Mouse (Mus musculus) heart, embryonic 14.5 days (tissue): ENCODE measurements around the gene Epb41l1. TPM values are rescaled to one million over a fixed set of nuclear protein-coding genes. Genes with fewer than 3 reads are reported as not detected.

Experiments used
- ATAC-seq: fragments of 200-750 bp; cut with Nextera tagmentation; 2 replicates; pipeline ENCODE4 v1.8.0; 2017; ENCODE audit warnings: low read depth, moderate TSS enrichment; ENCODE audit not compliant: insufficient number of reproducible peaks, insufficient read depth, low FRiP score
- H3K27ac ChIP-seq, 2 experiments: fragments of 200-500 bp in 1 of 2; fragments of 300-500 bp in 1 of 2; sonication (generic) in 1 of 2; replicated peaks in 1 of 2; 2 replicates each; pipeline ENCODE4 v1.5.1; 2012 to 2014; ENCODE audit warnings: low read depth in 2 of 2, low read length in 2 of 2, control low read depth in 1 of 2, mild to moderate bottlenecking in 1 of 2, mixed read lengths in 1 of 2; ENCODE audit not compliant: control insufficient read depth in 1 of 2, insufficient read depth in 1 of 2
- H3K27me3 ChIP-seq: fragments of 300-500 bp; sonication (generic); 2 replicates; pipeline ENCODE4 v1.6.1; 2014; ENCODE audit warnings: mild to moderate bottlenecking, low read length, control low read depth; ENCODE audit not compliant: control insufficient read depth, insufficient read depth
- H3K36me3 ChIP-seq: fragments of 300-500 bp; sonication (generic); 2 replicates; pipeline ENCODE4 v1.6.1; 2014; ENCODE audit warnings: mild to moderate bottlenecking, control low read depth, low read length, mixed read lengths; ENCODE audit not compliant: control insufficient read depth, insufficient read depth
- H3K4me1 ChIP-seq, 2 experiments: fragments of 200-500 bp in 1 of 2; fragments of 300-500 bp in 1 of 2; sonication (generic) in 1 of 2; 2 replicates each; pipeline ENCODE4 v1.6.1; 2012 to 2014; ENCODE audit warnings: low read length in 2 of 2, control low read depth in 1 of 2, mixed read lengths in 1 of 2; ENCODE audit not compliant: control insufficient read depth in 2 of 2, insufficient read depth in 2 of 2
- H3K4me2 ChIP-seq: fragments of 300-500 bp; sonication (generic); 2 replicates; pipeline ENCODE4 v1.6.1; 2014; ENCODE audit warnings: mild to moderate bottlenecking, low read length
- H3K4me3 ChIP-seq, 2 experiments: fragments of 200-500 bp in 1 of 2; fragments of 300-500 bp in 1 of 2; sonication (generic) in 1 of 2; 2 replicates each; pipeline ENCODE4 v1.5.1; 2012 to 2014; ENCODE audit warnings: low read length in 2 of 2, mild to moderate bottlenecking in 2 of 2, control low read depth in 1 of 2, low read depth in 1 of 2, moderate library complexity in 1 of 2; ENCODE audit not compliant: control insufficient read depth in 1 of 2, insufficient read depth in 1 of 2
- H3K9ac ChIP-seq: fragments of 300-500 bp; sonication (generic); 2 replicates; pipeline ENCODE4 v1.6.1; 2014; ENCODE audit warnings: mild to moderate bottlenecking, low read length
- H3K9me3 ChIP-seq: fragments of 300-500 bp; sonication (generic); 2 replicates; pipeline ENCODE4 v1.6.1; 2016; ENCODE audit warnings: low read length, control low read depth; ENCODE audit not compliant: control insufficient read depth
- WGBS: fragments of 180-500 bp; shearing (Covaris S2); extraction: QIAGEN DNeasy Blood & Tissue Kit; methylation state at CpG from one replicate; pipeline ENCODE4 v1.1.7; 2014; 5-methylcytosine and 5-hydroxymethylcytosine counted together
- polyA plus RNA-seq: library from polyadenylated mRNA; unstranded; fragments of >200 nt; fragmentation: Nextera tagmentation; extraction: Ambion mirVana; gene quantifications from 2 replicates; pipeline ENCODE4 v1.2.1, GENCODE M21; 2014

Epb41l1 gene
- polyA plus RNA-seq, 1 experiment from 2014 or later = 1.6 TPM

- Histone ChIP-seq H3K27me3 (peaks cover 12% of the 10 kb centered on the region), H3K4me3 (no peak overlapping the region), H3K9ac (no peak overlapping the region), H3K9me3 (no peaks in the 10 kb centered on the region), H3K4me1 (no peaks in the 10 kb centered on the region), H3K27ac (no peak overlapping the region), H3K36me3 (no peaks in the 10 kb centered on the region), H3K4me2 (no peak overlapping the region)
- WGBS = 68% methylated on average over 2 of the region's 2 CpGs
- ATAC-seq = no peak
Measured at GRCm38 (mm10) chr2:156414996-156415395, 5.7 kb upstream of the Epb41l1 start.

GRCm38 (mm10) chr2:156415674-156416073 lies 5.0 kb upstream of the Epb41l1 start:
- no peak overlapping the region for H3K9ac ChIP-seq
- H3K9me3 ChIP-seq = no peaks in the 10 kb centered on the region
- peaks cover 0 to 4% of the 10 kb centered on the region in 2 experiments; a peak in 1 of 4 replicates for H3K4me1 ChIP-seq
- peaks cover 14% of the 10 kb centered on the region for H3K27me3 ChIP-seq
- H3K4me2 ChIP-seq = no peak overlapping the region
- no peak for ATAC-seq
- no peak overlapping the region for H3K27ac ChIP-seq
- no peak overlapping the region for H3K4me3 ChIP-seq
- H3K36me3 ChIP-seq = no peaks in the 10 kb centered on the region
- WGBS = 68% methylated on average over 5 of the region's 5 CpGs

GRCm38 (mm10) chr2:156417194-156417593 lies 3.5 kb upstream of the Epb41l1 start:
- no peak overlapping the region for H3K27ac ChIP-seq
- H3K27me3 ChIP-seq = peaks cover 21% of the 10 kb centered on the region
- WGBS = 60% methylated on average over 1 of the region's 1 CpGs
- H3K36me3 ChIP-seq = no peaks in the 10 kb centered on the region
- H3K4me3 ChIP-seq = no peak overlapping the region
- no peak overlapping the region for H3K4me2 ChIP-seq
- H3K9me3 ChIP-seq = no peaks in the 10 kb centered on the region
- H3K4me1 ChIP-seq = peaks cover 4 to 6% of the 10 kb centered on the region in 2 experiments; a peak in 2 of 4 replicates
- H3K9ac ChIP-seq = no peak overlapping the region
- ATAC-seq = no peak

- WGBS = 55% methylated on average over 5 of the region's 5 CpGs
- ATAC-seq = no peak
- no peaks in the 10 kb centered on the region for H3K36me3 ChIP-seq
- H3K27ac ChIP-seq = no peak overlapping the region
- peaks cover 9% of the 10 kb centered on the region in 2 experiments for H3K4me1 ChIP-seq
- H3K9ac ChIP-seq = no peak overlapping the region
- H3K4me3 ChIP-seq = no peak overlapping the region
- H3K4me2 ChIP-seq = no peak overlapping the region
- H3K27me3 ChIP-seq = peaks cover 21% of the 10 kb centered on the region
- no peaks in the 10 kb centered on the region for H3K9me3 ChIP-seq
Measured at GRCm38 (mm10) chr2:156418467-156418866, 2.2 kb upstream of the Epb41l1 start.

- no peaks in the 10 kb centered on the region for H3K9me3 ChIP-seq
- no peak overlapping the region for H3K27ac ChIP-seq
- H3K27me3 ChIP-seq = peaks cover 27% of the 10 kb centered on the region
- H3K9ac ChIP-seq = peak overlapping the region; percentile 69
- ATAC-seq = no peak
- peaks cover 9% of the 10 kb centered on the region in 2 experiments for H3K4me1 ChIP-seq
- no peaks in the 10 kb centered on the region for H3K36me3 ChIP-seq
- peak overlapping the region; percentile 98 for H3K4me2 ChIP-seq
- 21% methylated on average over 14 of the region's 14 CpGs for WGBS
- H3K4me3 ChIP-seq = peak overlapping the region; percentile 62 to 66
Measured at GRCm38 (mm10) chr2:156420327-156420693, 399 bp upstream of the Epb41l1 start.

- Histone ChIP-seq H3K4me1 (peaks cover 9% of the 10 kb centered on the region in 2 experiments), H3K27me3 (peaks cover 27% of the 10 kb centered on the region), H3K4me3 (peak overlapping the region; percentile 62 to 66), H3K27ac (no peak overlapping the region), H3K4me2 (peak overlapping the region; percentile 98), H3K9ac (peak overlapping the region; percentile 69), H3K9me3 (no peaks in the 10 kb centered on the region), H3K36me3 (no peaks in the 10 kb centered on the region)
- ATAC-seq = peak; percentile 41
- WGBS = 1% methylated on average over 36 of the region's 36 CpGs
Measured at GRCm38 (mm10) chr2:156421381-156422110, 837 bp downstream of the Epb41l1 start.

GRCm38 (mm10) chr2:156422631-156423030 lies 1.9 kb downstream of the Epb41l1 start:
- H3K4me1 ChIP-seq = peaks cover 9% of the 10 kb centered on the region in 2 experiments
- no peaks in the 10 kb centered on the region for H3K9me3 ChIP-seq
- H3K36me3 ChIP-seq = no peaks in the 10 kb centered on the region
- H3K9ac ChIP-seq = no peak overlapping the region
- H3K27me3 ChIP-seq = peaks cover 27% of the 10 kb centered on the region
- H3K27ac ChIP-seq = no peak overlapping the region
- no peak for ATAC-seq
- peak overlapping the region; percentile 2; the same call in 1 of the 2 replicates for H3K4me2 ChIP-seq
- 3% methylated on average over 8 of the region's 8 CpGs for WGBS
- H3K4me3 ChIP-seq = no peak overlapping the region

GRCm38 (mm10) chr2:156423672-156424071 lies 3.0 kb downstream of the Epb41l1 start:
- H3K36me3 ChIP-seq = no peaks in the 10 kb centered on the region
- peaks cover 9% of the 10 kb centered on the region in 2 experiments for H3K4me1 ChIP-seq
- WGBS = 74% methylated on average over 4 of the region's 4 CpGs
- no peak for ATAC-seq
- no peak overlapping the region for H3K4me3 ChIP-seq
- H3K27ac ChIP-seq = no peak overlapping the region
- H3K9ac ChIP-seq = no peak overlapping the region
- no peaks in the 10 kb centered on the region for H3K9me3 ChIP-seq
- H3K27me3 ChIP-seq = peaks cover 27% of the 10 kb centered on the region
- no peak overlapping the region for H3K4me2 ChIP-seq
